Comparison of ENCODE assay signal across 9 mouse cellular contexts in genomic region chr3:20010905-20011304, GRCm38 (mm10). TPM values are rescaled to one million over a fixed set of nuclear protein-coding genes. Genes with fewer than 3 reads are reported as not detected.
DNase-seq lines count a peak whose midpoint lies in the region; ATAC-seq lines count a peak whose summit lies in the region.
"Not testable (repeated sequence)": the region's sequence is repeated elsewhere in the genome, so short reads cannot be mapped to it uniquely, and the experiment has no call there.
"Had no signal": no experiment of that assay in that cellular context is flagged by ENCODE, and none has a peak within 500 bp of the region (broad histone marks: within the 10 kb centered on the region; RNA-seq: fewer than 3 reads in every experiment).

No protein-coding gene starts in this region.

- H3K9ac ChIP-seq in embryonic facial prominence, embryonic 12.5 days; embryonic facial prominence, embryonic 15.5 days; kidney, embryonic 16.5 days (replicated peaks; ENCODE audit: low read length); limb, embryonic 12.5 days (replicated peaks); limb, embryonic 15.5 days: not testable (repeated sequence)

- H3K4me2 ChIP-seq in embryonic facial prominence, embryonic 12.5 days (replicated peaks), result peak overlapping the region; percentile 18; the same call in 1 of the 2 replicates
- H3K4me2 ChIP-seq in embryonic facial prominence, embryonic 15.5 days (replicated peaks), result 0 out of 2 replicates have a peak overlapping the region, but pooled peaks have one; percentile 13
- H3K4me2 ChIP-seq in kidney, embryonic 16.5 days (replicated peaks; ENCODE audit: low read depth, low read length); limb, embryonic 15.5 days: not testable (repeated sequence)
- H3K4me2 ChIP-seq in limb, embryonic 12.5 days, result 0 out of 2 replicates have a peak overlapping the region, but pooled peaks have one; percentile 17

- ATAC-seq in embryonic facial prominence, embryonic 12.5 days (ENCODE audit: insufficient number of reproducible peaks, insufficient read depth, low FRiP score, low TSS enrichment), result 0 out of 2 replicates have a peak, but pooled peaks have one; percentile 15
- not testable (repeated sequence) for ATAC-seq in embryonic facial prominence, embryonic 15.5 days (ENCODE audit: insufficient number of reproducible peaks, low FRiP score, low TSS enrichment, low read depth); kidney, embryonic 16.5 days (ENCODE audit: low FRiP score, low TSS enrichment); limb, embryonic 12.5 days (ENCODE audit: insufficient number of reproducible peaks, insufficient read depth, low FRiP score, low TSS enrichment, low read depth); limb, embryonic 15.5 days (ENCODE audit: insufficient number of reproducible peaks, low FRiP score, low TSS enrichment, low read depth)

- H3K4me3 ChIP-seq in embryonic facial prominence, embryonic 12.5 days; embryonic facial prominence, embryonic 15.5 days (replicated peaks); kidney, embryonic 16.5 days (ENCODE audit: low read length); limb, embryonic 12.5 days (replicated peaks); limb, embryonic 15.5 days: not testable (repeated sequence)

- H3K27ac ChIP-seq in embryonic facial prominence, embryonic 12.5 days, result peak overlapping the region; percentile 82
- peak overlapping the region; percentile 40 for H3K27ac ChIP-seq in embryonic facial prominence, embryonic 15.5 days (replicated peaks)
- H3K27ac ChIP-seq in kidney, embryonic 16.5 days (ENCODE audit: low read length), result peak overlapping the region; percentile 20; the same call in 1 of the 2 replicates
- H3K27ac ChIP-seq in limb, embryonic 12.5 days, result peak overlapping the region; percentile 85
- peak overlapping the region; percentile 79 for H3K27ac ChIP-seq in limb, embryonic 15.5 days

- H3K36me3 ChIP-seq in embryonic facial prominence, embryonic 12.5 days; embryonic facial prominence, embryonic 15.5 days; limb, embryonic 12.5 days: not testable (repeated sequence)
- H3K36me3 ChIP-seq in kidney, embryonic 16.5 days (ENCODE audit: insufficient read depth, low read length), result peaks cover 24% of the 10 kb centered on the region
- peaks cover 14% of the 10 kb centered on the region for H3K36me3 ChIP-seq in limb, embryonic 15.5 days

- peak; percentile 40 for DNase-seq in embryo, embryonic 11 days
- peak; percentile 35 for DNase-seq in forelimb bud, embryonic 11.5 days (ENCODE audit: low read depth, low spot score)
- DNase-seq in neural tube, embryonic 10.5 days (ENCODE audit: extremely low spot score, low spot score), result peak; percentile 16

- WGBS in embryonic facial prominence, embryonic 12.5 days, result 30% methylated on average over 7 of the region's 7 CpGs
- WGBS in embryonic facial prominence, embryonic 15.5 days, result 37% methylated on average over 7 of the region's 7 CpGs
- 78% methylated on average over 7 of the region's 7 CpGs for WGBS in kidney, embryonic 16.5 days
- 47% methylated on average over 7 of the region's 7 CpGs for WGBS in limb, embryonic 12.5 days
- 34% methylated on average over 7 of the region's 7 CpGs for WGBS in limb, embryonic 15.5 days

- H3K27me3 ChIP-seq in embryonic facial prominence, embryonic 12.5 days; embryonic facial prominence, embryonic 15.5 days; kidney, embryonic 16.5 days (ENCODE audit: insufficient read depth, low read length); limb, embryonic 12.5 days; limb, embryonic 15.5 days: not testable (repeated sequence)

- H3K4me1 ChIP-seq in embryonic facial prominence, embryonic 12.5 days; embryonic facial prominence, embryonic 15.5 days; kidney, embryonic 16.5 days (ENCODE audit: insufficient read depth, low read length); limb, embryonic 12.5 days (replicated peaks); limb, embryonic 15.5 days: not testable (repeated sequence)

- not testable (repeated sequence) for H3K9me3 ChIP-seq in embryonic facial prominence, embryonic 12.5 days; embryonic facial prominence, embryonic 15.5 days (replicated peaks); kidney, embryonic 16.5 days (ENCODE audit: low read length); limb, embryonic 12.5 days; limb, embryonic 15.5 days

RNA-seq across cellular contexts. Expression of gene Hps3, which starts 24.2 kb away (rescaled TPM):
- 10.3 and 11.0 TPM in 2 replicates for polyA plus RNA-seq in embryonic facial prominence, embryonic 12.5 days (2016; fragmentation: Nextera tagmentation; extraction: Ambion mirVana)
- polyA plus RNA-seq in embryonic facial prominence, embryonic 15.5 days (2015; fragmentation: Nextera tagmentation; extraction: Ambion mirVana), result 8.2 and 8.9 TPM in 2 replicates
- 11.8 and 12.4 TPM in 2 replicates for polyA plus RNA-seq in kidney, embryonic 16.5 days (2015; fragmentation: Nextera tagmentation; extraction: Ambion mirVana)
- polyA plus RNA-seq in limb, embryonic 12.5 days (2016; fragmentation: Nextera tagmentation; extraction: Ambion mirVana), result 9.6 and 10.2 TPM in 2 replicates
- 8.3 and 9.3 TPM in 2 replicates for polyA plus RNA-seq in limb, embryonic 15.5 days (2015; fragmentation: Nextera tagmentation; extraction: Ambion mirVana)

RNA-seq across cellular contexts. Expression of gene Hltf, which starts 46.7 kb away (rescaled TPM):
- polyA plus RNA-seq in embryonic facial prominence, embryonic 12.5 days (2016; fragmentation: Nextera tagmentation; extraction: Ambion mirVana), result 15.0 and 20.4 TPM in 2 replicates
- 15.4 and 16.3 TPM in 2 replicates for polyA plus RNA-seq in embryonic facial prominence, embryonic 15.5 days (2015; fragmentation: Nextera tagmentation; extraction: Ambion mirVana)
- polyA plus RNA-seq in kidney, embryonic 16.5 days (2015; fragmentation: Nextera tagmentation; extraction: Ambion mirVana), result 15.8 and 16.5 TPM in 2 replicates
- 18.9 and 20.0 TPM in 2 replicates for polyA plus RNA-seq in limb, embryonic 12.5 days (2016; fragmentation: Nextera tagmentation; extraction: Ambion mirVana)
- 14.7 and 19.6 TPM in 2 replicates for polyA plus RNA-seq in limb, embryonic 15.5 days (2015; fragmentation: Nextera tagmentation; extraction: Ambion mirVana)

RNA-seq across cellular contexts. Expression of gene Cp, which starts 54.1 kb away (rescaled TPM):
- polyA plus RNA-seq in embryonic facial prominence, embryonic 12.5 days (2016; fragmentation: Nextera tagmentation; extraction: Ambion mirVana), result 3.2 and 6.1 TPM in 2 replicates
- 3.6 and 4.7 TPM in 2 replicates for polyA plus RNA-seq in embryonic facial prominence, embryonic 15.5 days (2015; fragmentation: Nextera tagmentation; extraction: Ambion mirVana)
- 1.0 and 1.1 TPM in 2 replicates for polyA plus RNA-seq in kidney, embryonic 16.5 days (2015; fragmentation: Nextera tagmentation; extraction: Ambion mirVana)
- polyA plus RNA-seq in limb, embryonic 12.5 days (2016; fragmentation: Nextera tagmentation; extraction: Ambion mirVana), result 0.05 and 0.33 TPM in 2 replicates
- polyA plus RNA-seq in limb, embryonic 15.5 days (2015; fragmentation: Nextera tagmentation; extraction: Ambion mirVana), result 1.3 and 1.8 TPM in 2 replicates
- polyA plus RNA-seq: erythroblast, embryonic 14.5 days had no signal

Comparison
In these comparisons a context has a peak if more than half of its experiments do, and no peak if none do; other contexts are left out.
1. H3K27ac ChIP-seq: peak in every context shown above with its lines; median percentile 85 in limb, embryonic 12.5 days; 82 in embryonic facial prominence, embryonic 12.5 days; 79 in limb, embryonic 15.5 days; 40 in embryonic facial prominence, embryonic 15.5 days; 20 in kidney, embryonic 16.5 days.